Mouse (Mus musculus) frontal cortex, postnatal 36 days (tissue): ENCODE data around the gene Gm7879.
"Not testable (repeated sequence)": the region's sequence is repeated elsewhere in the genome, so short reads cannot be mapped to it uniquely, and the experiment has no call there.

ENCODE experiments used
- DNase-seq, 2 experiments: peaks; one replicate each; pipeline ENCODE4 v3.0.0; 2022; ENCODE audit warnings: low spot score in 2 of 2

Gene Gm7879

DNA sequence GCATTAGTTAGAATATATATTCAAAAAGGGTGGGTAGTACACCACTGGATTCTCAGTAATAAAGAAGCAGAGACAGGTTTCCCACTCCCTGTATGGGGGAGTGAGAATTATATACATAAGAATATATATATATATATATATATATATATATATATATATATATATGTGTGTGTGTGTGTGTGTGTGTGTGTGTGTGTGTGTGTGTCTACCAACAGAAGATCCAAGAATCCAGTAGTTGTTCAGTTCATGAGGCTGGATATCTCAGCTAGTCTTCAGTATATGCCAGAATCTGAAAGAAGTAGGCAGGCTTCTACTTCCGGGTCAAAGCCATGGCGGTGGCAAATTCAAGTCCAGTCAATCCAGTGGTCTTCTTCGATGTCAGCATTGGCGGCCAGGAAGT lies at the start of gene Gm7879:
Gm7879 (plus strand) TSS at position 301 of the 400 bp plus-strand sequence.
- DNase-seq, result not testable (repeated sequence)

DNA sequence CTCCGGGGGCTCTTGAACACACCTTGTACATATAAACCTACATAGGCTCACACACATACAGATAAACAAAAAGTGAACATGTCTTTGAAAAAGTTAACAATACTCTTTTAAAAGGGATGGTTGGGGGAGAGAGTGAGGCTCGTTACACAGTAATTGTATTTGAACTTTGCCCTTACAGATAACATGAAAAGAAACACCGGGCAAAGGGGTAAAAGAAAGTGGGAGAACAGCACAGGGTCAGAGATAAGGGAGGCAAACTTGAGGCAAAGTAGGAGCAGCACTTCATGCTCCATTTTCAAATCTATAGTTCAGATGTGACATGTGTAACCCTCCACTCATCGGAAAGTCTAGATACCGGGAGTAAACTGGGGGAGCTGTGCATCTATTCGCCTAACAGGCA lies 49.3 kb upstream of the Gm7879 start:
- no peak for DNase-seq

DNA sequence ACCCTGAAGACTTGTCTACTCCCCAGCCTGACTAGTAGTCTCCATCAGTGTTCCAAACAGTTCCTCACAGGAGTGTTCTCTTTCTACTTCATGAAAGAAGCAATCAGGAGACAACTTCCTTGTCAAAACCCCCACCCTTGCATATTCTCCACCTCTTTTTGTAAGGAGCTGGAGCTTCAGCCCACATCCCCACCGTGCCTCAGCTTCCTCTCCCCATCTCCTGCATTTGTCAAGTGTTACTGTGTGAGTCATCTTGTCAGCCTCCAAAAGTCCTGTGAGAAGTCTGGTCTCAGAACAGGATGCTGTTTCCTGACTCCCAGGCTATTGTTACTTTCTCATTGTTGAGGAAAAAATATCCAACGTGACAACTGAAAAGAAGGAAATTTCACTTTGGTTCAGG lies 47.6 kb upstream of the Gm7879 start:
- no peak for DNase-seq

DNA sequence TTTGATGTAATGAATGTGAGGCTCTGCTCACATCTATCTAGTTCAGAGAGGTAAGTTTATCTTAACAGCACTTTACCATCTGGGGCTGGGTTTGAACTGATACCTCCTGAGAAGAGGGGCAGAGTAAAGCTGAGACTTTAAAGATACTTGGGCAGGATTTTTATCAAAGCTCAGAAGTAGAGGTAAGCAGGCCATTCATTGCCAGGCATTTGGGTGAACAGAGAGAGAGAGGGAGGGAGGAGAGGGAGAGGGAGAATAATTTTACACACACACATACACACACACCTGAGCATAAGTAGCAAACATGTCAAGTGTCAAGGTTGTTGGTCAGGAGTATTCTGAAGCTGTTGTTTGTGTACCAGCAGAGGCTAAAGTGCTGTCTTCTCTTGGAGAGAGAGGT lies 44.7 kb upstream of the Gm7879 start, which contains the start of gene Cd38:
Cd38 (plus strand) TSS at position 301 of the 400 bp plus-strand sequence.
- DNase-seq, result no peak

DNA sequence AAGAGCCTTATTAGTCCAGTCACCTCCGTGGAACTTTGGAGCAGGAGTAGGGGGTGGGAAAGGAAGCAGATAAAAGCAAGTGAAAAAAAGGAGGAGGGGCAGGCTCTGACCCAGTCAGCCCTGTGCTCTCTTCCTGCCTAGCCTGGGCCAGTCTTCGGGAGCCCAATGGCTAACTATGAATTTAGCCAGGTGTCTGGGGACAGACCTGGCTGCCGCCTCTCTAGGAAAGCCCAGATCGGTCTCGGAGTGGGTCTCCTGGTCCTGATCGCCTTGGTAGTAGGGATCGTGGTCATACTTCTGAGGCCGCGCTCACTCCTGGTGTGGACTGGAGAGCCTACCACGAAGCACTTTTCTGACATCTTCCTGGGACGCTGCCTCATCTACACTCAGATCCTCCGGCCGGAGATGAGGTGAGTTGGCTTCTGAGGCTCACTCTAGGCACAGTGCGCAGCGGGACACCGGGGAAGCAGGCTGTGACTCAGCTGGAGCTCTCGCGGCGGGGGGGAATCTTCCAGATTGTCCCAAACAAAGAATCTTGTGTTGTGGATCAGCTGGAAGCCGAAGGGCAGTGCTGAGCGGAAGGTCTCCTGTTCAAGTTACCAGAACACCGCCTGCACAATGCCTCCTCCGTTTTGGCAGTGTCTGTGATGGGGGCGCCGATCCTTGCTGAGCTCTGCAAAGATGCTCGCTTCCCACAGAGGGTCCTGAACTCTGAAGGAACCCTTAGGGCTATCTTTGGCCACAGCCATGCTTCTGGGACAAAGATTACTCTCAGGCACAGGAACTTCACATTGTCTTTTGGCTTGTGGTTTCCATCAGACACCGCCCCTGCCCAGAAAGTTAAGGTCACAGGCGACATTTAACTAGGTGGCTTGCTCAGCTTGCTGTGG lies 44.0 kb upstream of the Gm7879 start:
- peak; percentile 20 to 36 for DNase-seq

DNA sequence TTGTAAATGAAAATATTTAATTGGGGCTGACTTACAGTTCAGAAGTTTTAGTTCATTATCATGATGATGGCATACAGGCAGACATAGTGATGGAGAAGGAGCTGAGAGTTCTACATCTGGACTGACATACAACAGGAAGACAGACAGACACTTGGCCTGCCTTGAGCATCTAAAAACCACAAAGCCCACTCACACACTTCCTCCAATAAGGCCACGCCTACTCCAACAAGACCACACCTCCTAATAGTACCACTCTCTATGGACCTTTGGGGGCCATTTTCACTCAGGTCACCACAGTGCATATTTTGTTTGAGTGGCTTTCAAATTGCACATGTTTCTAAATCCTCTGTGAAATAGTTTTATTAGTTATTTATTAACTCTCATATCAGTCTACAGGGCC lies 41.1 kb upstream of the Gm7879 start:
- DNase-seq, result no peak

DNA sequence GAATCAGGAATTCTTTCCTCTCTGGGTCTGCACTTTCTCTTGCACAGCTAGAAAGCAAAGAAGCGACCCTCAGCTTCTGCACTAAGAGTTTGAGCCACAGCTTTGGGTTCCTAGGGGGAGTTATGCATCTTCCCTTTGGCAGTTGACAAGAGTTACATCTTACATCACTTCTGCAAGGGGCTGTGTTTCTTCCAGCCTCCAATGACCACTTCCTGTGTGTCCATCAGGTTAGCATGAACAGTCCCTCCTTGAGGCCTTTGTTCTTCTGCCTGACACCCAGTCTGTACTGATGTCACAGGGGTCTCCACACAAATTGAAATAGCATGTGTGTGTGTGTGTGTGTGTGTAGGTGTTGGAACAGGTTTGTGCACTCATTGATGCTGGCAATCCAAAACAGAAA lies 40.3 kb upstream of the Gm7879 start:
- no peak for DNase-seq

DNA sequence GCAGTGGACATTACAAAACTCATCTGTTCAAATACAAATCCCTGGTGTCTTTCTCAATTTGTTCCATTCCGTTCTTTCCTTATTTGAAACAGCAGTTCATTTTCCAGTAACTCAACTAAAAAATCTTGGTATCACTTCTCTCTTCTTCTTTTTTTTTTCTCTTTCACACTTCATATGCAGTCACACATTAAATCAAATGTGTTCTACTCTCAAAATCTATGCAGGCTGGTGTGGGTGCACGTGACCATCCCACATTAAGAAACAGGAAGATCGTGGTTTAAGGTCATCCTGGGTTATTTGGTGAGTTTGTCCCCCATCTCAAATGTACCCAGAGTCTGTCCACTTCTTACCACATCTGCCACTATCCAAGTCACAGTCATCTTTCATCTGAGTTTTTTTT lies 30.9 kb upstream of the Gm7879 start:
- DNase-seq, result peak in 1 of 2 experiments; percentile 24

DNA sequence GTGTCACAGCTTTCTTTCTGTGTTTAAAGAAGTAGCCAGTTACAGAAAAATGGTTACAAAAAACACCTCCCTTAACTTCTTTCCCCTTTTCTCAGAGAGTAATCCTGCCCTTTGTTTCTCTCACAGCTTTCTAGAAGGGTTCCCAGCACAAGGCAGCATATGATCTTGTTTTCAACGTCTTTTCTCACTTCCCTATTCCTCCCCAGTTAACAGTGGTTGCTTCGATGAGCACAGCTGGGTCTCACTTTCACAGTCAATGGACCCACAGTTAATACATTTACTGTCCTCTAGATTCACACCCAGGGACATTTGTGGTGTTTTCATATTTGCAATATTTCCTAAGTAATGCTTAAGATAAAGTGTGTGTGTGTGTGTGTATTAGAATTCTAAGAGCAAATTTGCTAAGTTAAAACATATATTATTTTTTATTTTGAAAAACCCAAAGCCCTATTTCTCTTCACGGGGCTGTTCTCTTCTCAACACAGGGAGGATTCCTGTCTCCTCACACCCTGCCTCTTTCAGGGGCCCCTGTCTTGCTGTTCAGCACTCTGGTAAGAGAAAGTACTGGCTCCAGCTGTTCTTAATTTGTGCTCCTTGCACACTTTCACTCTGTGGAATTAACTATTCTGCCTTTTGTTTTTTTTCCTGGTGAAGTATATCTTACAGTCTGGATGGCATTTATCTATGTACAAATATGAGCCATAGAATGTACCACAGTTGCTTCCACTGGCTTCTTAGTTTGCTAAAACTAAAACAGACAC lies 27.7 kb upstream of the Gm7879 start:
- no peak for DNase-seq

DNA sequence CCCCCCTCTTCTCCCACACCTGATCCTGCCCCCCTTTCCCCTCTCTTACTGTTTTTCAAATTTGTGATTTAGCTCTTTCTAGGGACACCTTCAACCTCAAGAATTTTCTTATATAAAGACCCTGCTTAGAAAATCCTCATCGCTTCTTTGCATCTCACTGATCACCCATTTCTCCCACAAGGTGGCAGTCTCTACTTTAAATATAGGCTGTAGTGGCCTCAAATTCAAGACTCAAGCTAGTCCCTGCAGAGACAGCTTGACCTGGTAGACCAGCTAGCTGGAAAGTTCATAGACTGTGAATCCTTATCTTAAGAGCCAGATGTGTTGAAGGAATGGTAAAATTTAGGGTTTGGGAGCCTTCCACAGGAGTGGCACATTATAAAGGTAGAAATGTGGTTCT lies 20.6 kb upstream of the Gm7879 start:
- peak; percentile 28 to 68 for DNase-seq

DNA sequence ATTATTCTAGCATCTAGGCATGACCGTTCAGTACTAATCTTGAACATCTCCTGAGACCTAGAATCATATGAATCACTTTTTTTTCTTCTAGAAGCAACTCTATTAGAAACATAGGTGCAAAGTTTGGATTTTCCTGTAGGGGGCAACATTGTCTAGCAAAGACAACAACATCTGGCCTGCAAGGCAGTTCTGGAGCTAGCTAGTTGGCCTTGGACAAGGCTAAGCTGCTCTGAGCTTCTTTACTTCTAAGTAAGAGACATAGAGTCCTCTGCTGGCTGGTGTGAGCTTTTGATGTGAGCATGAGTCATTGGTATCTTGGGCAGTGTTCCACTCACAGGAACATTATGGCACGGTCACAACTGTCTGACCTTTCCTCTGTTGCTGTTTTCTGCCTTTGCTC lies 18.8 kb upstream of the Gm7879 start:
- peak; percentile 5 to 51 for DNase-seq

DNA sequence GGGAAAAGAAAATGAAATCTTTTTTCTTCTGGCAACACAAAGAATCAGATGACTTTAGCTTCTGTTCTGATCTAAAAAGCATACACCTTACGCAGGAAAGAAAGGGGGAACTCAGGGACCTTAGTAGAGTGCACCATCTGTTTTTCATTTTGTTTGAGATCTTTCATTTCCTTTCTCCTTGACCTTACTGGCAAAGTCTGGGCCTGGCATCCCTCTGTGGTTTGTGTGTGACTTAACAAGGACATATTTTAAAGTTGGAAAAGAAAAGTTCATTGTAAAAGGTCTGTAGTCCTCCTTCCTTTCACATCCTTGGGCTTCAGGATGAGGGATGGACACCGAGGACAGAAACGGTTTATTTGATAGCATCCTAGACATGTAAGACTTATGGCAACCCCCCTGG lies 17.0 kb upstream of the Gm7879 start:
- no peak for DNase-seq

DNA sequence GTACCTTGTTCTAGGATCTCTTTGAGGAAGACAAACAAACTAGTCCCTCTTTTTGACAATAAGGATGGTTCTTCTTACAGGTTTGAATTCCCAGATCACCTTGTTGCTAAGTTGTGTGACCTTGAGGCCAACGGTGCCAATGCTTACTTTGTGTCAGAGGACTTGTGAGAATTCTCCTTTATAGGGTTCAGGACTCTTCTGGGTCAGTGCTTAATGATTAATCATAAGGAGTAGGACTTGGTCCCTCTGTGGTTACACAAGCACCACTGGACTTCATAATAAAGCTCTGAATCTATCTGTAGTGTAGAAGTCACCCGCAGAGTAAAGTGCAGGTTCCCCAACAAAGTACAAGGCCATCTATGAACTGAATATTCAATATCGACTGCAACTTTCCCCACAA lies 8.3 kb upstream of the Gm7879 start:
- no peak for DNase-seq

DNA sequence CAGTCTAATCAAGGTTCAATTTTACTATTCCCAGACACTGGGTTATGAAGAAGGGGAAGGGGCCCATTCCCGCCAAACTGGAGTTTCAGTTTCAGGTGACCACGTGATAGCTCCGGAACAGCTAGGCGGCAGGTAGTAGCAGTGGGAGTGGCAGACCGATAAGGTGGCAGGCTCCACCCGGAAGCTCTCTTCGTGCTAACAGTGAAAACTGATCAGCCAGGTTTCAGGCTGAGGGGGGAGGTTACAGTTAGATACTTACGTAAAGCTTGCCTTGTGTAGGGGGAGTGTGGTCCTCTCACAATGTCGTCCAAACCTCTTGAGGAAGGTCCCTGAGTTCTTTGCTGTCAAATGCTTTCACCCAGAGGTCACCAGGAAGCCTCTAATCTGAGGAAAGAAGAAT lies 3.7 kb upstream of the Gm7879 start:
- DNase-seq, result no peak

DNA sequence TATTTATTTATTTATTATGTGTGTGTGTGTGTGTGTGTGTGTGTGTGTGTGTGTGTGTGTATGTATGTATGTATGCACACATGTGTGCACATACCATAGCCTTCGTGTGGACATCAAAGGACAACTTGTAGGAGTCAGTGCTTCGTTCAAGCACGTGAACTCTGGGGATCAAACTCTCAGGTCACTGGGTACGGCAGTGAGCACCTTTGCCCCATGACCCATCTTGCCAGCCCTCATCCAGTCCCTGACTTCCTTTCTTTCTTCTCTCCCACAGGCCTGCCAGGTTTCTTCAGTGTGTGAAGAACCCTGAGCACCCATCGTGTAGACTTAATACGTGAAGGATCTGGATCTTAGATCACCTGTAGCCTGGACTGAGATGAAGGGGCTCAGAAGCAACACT lies 2.9 kb upstream of the Gm7879 start:
- DNase-seq, result no peak

DNA sequence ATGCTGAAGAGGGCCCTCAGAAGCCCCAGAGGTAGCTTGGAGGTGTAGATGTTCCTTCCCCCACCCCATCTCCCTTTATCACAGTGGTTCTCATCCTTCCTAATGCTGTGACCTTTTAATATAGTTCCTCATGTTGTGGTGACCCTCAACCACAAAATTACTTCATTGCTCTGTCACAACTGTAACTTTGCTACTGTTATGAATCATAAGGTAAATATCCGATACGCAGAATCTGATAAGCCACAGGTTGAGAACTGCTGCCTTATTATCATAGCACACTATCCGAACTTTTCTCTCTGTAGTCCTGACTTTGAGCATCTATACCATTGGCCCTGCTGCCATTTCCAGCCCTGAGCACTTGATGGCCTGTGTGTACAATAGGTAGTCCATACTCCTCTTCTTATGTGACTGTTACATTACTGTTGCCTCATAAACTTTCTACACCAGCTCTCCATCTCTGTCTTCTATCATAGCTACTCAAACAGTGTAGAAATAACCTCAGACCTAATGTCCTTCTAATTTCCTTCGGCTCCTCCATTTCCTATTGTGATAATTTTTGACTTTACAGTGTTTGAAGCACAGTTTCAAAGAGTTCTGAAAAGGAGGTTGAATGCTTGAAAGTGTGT lies 2.4 kb downstream of the Gm7879 start:
- DNase-seq, result no peak

DNA sequence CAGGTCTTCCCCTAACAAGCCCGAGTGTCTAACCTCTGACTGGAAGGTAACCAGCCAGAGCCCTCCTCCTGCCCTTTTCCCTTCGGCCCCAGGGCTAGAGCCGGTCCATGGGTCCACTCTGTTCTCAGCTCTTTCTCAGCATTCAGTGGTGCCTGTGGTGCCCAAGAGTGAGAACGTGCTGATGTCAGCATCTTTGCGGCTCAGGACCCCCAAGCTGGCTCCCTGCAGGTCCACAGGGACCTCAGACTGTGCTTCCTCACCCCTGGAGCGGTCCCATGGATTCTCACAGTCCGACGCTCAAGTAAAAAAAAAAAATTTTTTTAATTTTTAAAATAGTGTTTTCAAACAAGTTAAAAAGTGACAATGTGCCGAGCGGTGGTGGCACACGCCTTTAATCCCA lies 8.9 kb downstream of the Gm7879 start:
- no peak for DNase-seq

DNA sequence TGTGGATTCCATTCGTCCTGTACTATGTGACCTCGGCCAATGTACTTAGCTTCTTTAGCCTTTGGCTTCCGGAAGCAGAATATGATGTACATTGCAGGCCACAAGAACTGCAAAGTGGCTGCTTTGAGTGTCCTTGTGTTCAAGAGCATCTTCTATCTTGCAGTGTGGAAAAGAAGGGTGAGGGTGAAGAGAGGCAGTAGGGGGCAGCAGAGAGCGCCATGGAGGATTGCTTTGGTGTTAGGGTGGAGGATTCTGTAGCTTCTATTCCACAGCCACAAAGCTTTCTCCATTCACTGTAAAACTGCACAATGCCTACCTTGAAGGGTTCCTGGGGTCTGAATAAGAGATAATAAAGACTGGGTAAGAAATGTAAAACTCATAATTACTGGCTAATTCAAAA lies 11.0 kb downstream of the Gm7879 start:
- peak; percentile 74 to 80 for DNase-seq

DNA sequence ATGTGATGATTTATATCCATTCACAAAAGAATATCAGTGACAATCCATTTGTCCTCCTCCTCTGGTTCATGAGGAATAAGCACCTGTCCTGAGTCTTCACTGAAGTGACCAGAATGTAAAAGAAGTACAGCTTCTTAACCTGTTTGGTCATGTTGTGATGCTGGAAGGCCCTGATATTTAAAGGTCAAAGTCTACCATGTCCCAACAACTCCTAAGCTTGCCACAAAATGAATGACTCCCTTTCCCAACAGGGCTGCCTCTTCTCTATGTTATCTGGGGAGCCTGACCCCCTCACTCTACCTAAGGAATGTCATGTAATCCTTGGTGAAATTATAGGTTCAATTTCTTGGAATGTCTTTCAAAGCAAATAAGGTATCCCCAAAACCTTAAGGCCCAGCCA lies 14.8 kb downstream of the Gm7879 start:
- no peak for DNase-seq

DNA sequence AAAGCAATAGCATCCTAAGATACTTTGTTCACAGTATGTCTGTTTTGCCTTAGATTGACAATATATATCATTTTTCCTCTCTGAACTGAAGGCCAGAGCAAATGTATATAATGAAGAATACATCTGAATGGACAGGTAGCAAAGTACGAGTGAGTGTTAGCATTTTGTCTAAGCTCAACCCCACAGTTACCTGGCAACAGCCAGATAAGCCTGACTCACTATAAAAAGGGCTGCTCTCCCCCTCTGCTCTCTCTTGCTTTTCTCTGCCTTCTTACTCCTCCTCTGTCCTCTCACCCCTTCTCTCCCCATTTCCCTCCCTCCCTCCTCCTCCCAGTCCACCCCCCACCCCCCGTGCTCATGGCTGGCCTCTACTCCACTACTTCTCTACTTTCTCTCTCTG lies 20.3 kb downstream of the Gm7879 start:
- no peak for DNase-seq

DNA sequence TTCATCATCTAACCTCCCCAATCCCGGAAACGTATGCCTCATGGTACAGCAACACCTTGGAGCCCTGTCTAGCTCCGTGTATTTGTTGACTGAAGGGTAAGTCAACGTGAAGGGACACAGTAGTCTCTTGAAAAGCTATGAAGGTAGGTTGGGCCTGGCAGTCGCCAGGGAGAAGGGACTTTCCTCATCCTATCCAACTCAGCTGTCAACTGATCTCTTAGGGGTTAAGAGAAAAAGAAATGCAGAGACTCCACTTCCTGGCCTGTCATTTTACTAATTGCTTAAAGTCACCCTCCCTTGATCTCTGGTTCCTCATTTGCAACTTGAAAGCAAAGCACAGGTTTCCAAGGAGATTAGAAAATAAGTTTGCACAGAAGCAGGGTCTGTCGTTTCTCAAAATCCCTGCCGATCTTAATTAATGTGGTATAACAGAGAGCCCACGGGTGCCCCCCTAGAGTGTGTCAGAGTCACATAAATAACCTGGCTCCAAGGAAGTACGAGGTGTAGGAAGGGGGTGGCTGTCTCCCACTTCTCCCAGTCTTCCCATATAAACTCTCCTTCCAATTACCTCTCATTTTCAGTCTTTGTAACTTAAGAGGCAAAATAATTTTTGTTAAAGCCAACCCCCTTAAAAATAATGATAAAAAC lies 34.5 kb downstream of the Gm7879 start:
- DNase-seq, result no peak
